Mouse (Mus musculus) stomach, postnatal 0 days (tissue): ENCODE data around the gene Siglec1.
A peak's percentile ranks its signal among the peaks of the same experiment; 100 is the strongest.

Experiments used
- CTCF ChIP-seq: IDR thresholded peaks from 2 replicates; pipeline ENCODE4 v1.5.1; 2016; ENCODE audit warnings: antibody characterized with exemption, low read depth, mild to moderate bottlenecking, moderate library complexity
- EP300 ChIP-seq: optimal IDR thresholded peaks from 2 replicates; pipeline ENCODE3; 2016; ENCODE audit warnings: antibody characterized with exemption

- peak; percentile 81 for TF ChIP-seq CTCF
- no peak for TF ChIP-seq EP300
These were observed 30.4 kb downstream of the Siglec1 start for GRCm38 (mm10) chr2:131056191-131056590.
